Mouse (Mus musculus) limb, embryonic 13.5 days (tissue): ENCODE measurements around the gene Prr22. TPM values are rescaled to one million over a fixed set of nuclear protein-coding genes. Genes with fewer than 3 reads are reported as not detected.

ENCODE experiments used
- ATAC-seq: fragments of 200-750 bp; cut with Nextera tagmentation; 2 replicates; pipeline ENCODE4 v1.8.0; 2017; ENCODE audit warnings: low read depth, moderate number of reproducible peaks, moderate TSS enrichment; ENCODE audit not compliant: low FRiP score
- H3K27ac ChIP-seq: fragments of 300-500 bp; sonication (generic); 2 replicates; pipeline ENCODE4 v1.5.1; 2015; ENCODE audit warnings: inconsistent platforms, mild to moderate bottlenecking, moderate library complexity
- H3K27me3 ChIP-seq: fragments of 300-500 bp; sonication (generic); 2 replicates; pipeline ENCODE4 v1.6.1; 2015; ENCODE audit warnings: mild to moderate bottlenecking, inconsistent platforms
- H3K36me3 ChIP-seq: fragments of 300-500 bp; sonication (generic); 2 replicates; pipeline ENCODE4 v1.6.1; 2015; ENCODE audit warnings: inconsistent platforms, mild to moderate bottlenecking, moderate library complexity
- H3K4me1 ChIP-seq: fragments of 300-500 bp; sonication (generic); 2 replicates; pipeline ENCODE4 v1.6.1; 2015; ENCODE audit warnings: inconsistent platforms
- H3K4me2 ChIP-seq: fragments of 300-500 bp; sonication (generic); replicated peaks from 2 replicates; pipeline ENCODE4 v1.6.1; 2015; ENCODE audit warnings: inconsistent platforms, mild to moderate bottlenecking, moderate library complexity
- H3K4me3 ChIP-seq: fragments of 300-500 bp; sonication (generic); 2 replicates; pipeline ENCODE4 v1.5.1; 2015; ENCODE audit warnings: moderate library complexity, mild to moderate bottlenecking, inconsistent platforms
- H3K9ac ChIP-seq: fragments of 300-500 bp; sonication (generic); 2 replicates; pipeline ENCODE4 v1.6.1; 2015; ENCODE audit warnings: mild to moderate bottlenecking, inconsistent platforms
- H3K9me3 ChIP-seq: fragments of 300-500 bp; sonication (generic); 2 replicates; pipeline ENCODE4 v1.6.1; 2016; ENCODE audit warnings: inconsistent platforms
- WGBS: fragments of 180-500 bp; shearing (Covaris S2); methylation state at CpG from one replicate; pipeline ENCODE4 v1.1.7; 2015; 5-methylcytosine and 5-hydroxymethylcytosine counted together
- polyA plus RNA-seq: library from polyadenylated mRNA; unstranded; fragments of >200 nt; fragmentation: Nextera tagmentation; extraction: Ambion mirVana; gene quantifications from 2 replicates; pipeline ENCODE4 v1.2.1, GENCODE M21; 2015

Prr22 gene
- polyA plus RNA-seq, 1 experiment from 2014 or later: 1.5 TPM

DNA sequence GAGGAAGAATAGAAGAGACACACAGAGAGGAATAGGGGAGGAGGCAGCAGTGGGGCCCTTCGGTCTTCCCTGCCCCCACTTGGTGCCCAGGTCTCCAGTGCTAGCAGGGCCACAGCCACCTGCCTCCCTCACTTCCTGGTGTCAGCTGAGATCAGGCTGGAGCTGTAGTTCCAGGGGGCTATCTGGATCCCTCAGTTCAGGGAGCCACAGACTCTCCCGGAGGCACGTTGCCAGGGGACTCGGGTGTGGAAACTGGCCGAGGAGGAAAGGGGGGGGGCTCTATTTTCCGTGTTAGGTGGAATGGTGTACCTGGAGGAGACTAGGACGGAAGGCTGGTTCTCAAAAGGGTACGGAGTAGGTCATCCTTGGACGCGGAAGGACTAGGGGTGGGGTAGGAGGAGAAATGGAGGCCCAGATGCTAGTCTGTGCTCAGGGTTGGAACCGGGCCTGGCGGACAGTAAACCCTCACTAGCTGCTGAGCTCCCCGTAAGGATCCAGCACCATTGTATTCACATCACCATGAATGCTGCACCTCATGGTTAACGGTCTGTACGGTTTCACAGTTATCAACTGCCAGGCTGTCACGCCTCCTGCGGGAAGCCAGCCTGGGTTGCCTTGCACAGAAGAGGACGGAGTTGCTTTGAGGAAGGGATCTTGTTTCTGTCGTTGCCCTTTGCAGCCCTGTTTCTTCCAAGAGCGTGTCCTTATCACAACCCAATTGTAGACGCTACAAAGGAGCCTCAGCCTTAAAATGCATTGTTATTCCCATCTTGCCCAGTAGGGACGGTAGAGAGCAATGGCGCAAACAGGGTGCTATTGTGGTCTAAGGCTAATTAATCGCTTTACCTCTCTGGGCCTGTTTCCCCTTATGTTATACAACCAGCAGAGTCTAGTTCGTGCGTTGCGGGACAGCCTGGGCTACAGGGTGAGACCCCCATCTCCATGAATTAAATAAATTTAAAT, 7.0 kb upstream of the Prr22 start:
- H3K27ac ChIP-seq: peak overlapping the region; percentile 81; the same call in 1 of the 2 replicates
- H3K4me2 ChIP-seq: peak overlapping the region; percentile 75; the same call in 1 of the 2 replicates
- no peak overlapping the region for H3K9ac ChIP-seq
- peaks cover 17% of the 10 kb centered on the region for H3K36me3 ChIP-seq
- ATAC-seq: no peak
- peaks cover 40% of the 10 kb centered on the region for H3K4me1 ChIP-seq
- WGBS: 52% methylated on average over 27 of the region's 27 CpGs
- H3K9me3 ChIP-seq: no peaks in the 10 kb centered on the region
- H3K27me3 ChIP-seq: peaks cover 2% of the 10 kb centered on the region; the same call in 1 of the 2 replicates
- no peak overlapping the region; the same call in 1 of the 2 replicates for H3K4me3 ChIP-seq

DNA sequence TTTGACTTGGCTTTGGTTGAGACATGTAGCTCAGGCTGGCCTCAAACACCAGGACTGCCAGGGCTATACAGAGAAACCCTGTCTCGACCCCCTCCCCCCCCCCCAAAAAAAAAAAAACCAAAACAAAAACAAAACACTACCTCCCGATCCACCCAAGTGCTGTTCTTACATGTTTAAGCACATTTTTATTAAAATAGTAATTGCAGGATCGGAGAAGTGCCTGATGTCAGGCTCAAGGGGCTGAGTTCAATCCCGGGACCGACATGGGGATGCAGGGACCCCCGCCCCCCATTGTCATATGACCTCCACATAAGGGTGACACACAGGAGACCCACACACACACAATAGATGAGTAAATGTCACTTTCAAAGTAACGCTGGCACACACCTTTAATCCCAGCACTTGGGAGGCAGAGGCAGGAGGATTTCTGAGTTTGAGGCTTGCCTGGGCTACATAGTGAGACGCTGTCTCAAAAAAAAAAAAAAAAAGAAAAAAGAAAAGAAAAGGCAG, 6.3 kb upstream of the Prr22 start:
- Histone ChIP-seq H3K9ac (no peak overlapping the region), H3K4me3 (peak overlapping the region; percentile 71), H3K36me3 (peaks cover 24% of the 10 kb centered on the region), H3K9me3 (no peaks in the 10 kb centered on the region), H3K4me1 (peaks cover 36% of the 10 kb centered on the region), H3K27ac (no peak overlapping the region), H3K4me2 (peak overlapping the region; percentile 81), H3K27me3 (no peaks in the 10 kb centered on the region)
- 81% methylated on average over 8 of the region's 8 CpGs for WGBS
- ATAC-seq: no peak

DNA sequence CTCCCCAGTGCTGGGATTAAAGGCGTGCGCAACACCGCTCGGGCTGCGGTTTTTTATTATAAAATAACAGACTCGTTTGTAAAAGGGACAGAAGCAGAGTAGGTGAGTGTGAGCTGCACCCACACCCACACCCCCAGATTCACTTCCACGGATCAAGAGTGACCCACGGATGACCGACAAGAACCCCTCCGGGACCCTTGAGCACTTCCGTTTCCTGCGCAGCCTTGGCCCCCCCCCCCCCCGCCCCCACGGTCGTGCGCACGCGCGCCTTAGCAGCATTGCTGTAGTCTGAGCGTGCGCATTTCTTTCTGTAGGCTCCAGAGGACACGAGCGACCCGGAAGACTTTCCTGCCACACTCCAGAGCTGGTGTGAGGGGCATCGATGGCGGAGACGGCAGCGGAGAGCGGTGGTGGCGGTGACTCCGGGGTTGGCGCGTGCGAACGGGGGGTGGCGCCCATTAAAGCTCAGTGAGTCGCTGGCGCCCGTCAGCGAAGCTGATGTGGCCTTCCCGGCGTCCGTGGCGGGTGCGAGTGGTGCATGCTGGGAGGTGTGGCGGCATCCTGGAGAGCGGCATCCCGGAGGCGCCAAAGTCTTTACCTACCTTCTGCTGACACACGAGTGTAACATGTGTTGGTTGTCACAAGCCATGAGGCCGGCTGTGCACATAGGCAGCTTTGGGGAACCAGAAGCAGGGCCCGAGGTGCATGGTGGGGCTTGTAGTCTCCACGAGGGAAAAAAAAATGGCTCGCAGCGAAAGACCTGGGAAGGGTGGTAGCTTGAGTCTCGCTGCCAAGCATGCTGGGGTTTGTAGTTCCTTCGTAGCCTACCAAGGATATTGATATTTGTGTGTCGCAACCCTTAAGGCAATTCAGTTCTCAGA, 5.3 kb upstream of the Prr22 start, which contains the start of gene Dus3l:
Gene Dus3l (plus strand): TSS at position 284 of the 881 bp plus-strand sequence.
- H3K4me1 ChIP-seq: peaks cover 26% of the 10 kb centered on the region

DNA sequence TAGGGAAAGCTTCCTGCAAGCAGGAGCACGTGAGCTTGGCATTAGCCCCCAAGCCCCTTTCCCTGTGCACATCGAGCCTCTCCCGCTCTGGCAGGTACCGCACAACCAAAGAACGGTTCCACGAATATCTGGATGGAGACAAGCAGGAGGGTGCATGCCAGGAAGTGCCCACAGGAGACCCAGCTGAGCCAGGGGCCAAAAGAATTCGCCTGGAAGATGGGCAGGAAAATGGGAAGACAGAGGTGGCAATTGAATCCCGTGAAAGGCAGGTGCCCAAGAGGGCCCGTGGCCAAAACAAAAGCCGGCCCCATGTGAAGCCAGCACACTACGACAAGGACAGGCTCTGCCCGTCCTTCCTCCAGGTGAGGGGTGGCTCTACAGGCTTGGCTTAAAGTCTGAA, 4.6 kb upstream of the Prr22 start:
- H3K27ac ChIP-seq: 0 out of 2 replicates have a peak overlapping the region, but pooled peaks have one; percentile 33
- no peak for ATAC-seq
- H3K9ac ChIP-seq: peak overlapping the region; percentile 76
- H3K4me2 ChIP-seq: peak overlapping the region; percentile 81
- peaks cover 24% of the 10 kb centered on the region for H3K4me1 ChIP-seq
- no peaks in the 10 kb centered on the region for H3K27me3 ChIP-seq
- peak overlapping the region; percentile 71 for H3K4me3 ChIP-seq
- H3K9me3 ChIP-seq: no peaks in the 10 kb centered on the region
- peaks cover 41% of the 10 kb centered on the region for H3K36me3 ChIP-seq
- WGBS: 54% methylated on average over 12 of the region's 12 CpGs

More for the DNA sequence above, 5.3 kb upstream of the Prr22 start, which contains the start of gene Dus3l:
- peak within 1 kb of the TSS; percentile 94 for H3K27ac ChIP-seq
- H3K4me2 ChIP-seq: peak within 1 kb of the TSS; percentile 81
- peak; percentile 81 for ATAC-seq
- H3K9me3 ChIP-seq: no peaks in the 10 kb centered on the region
- H3K27me3 ChIP-seq: no peaks in the 10 kb centered on the region
- WGBS: 2% methylated on average over 57 of the region's 58 CpGs
- H3K36me3 ChIP-seq: peaks cover 34% of the 10 kb centered on the region
- H3K9ac ChIP-seq: peak within 1 kb of the TSS; percentile 76
- H3K4me3 ChIP-seq: peak within 1 kb of the TSS; percentile 71

DNA sequence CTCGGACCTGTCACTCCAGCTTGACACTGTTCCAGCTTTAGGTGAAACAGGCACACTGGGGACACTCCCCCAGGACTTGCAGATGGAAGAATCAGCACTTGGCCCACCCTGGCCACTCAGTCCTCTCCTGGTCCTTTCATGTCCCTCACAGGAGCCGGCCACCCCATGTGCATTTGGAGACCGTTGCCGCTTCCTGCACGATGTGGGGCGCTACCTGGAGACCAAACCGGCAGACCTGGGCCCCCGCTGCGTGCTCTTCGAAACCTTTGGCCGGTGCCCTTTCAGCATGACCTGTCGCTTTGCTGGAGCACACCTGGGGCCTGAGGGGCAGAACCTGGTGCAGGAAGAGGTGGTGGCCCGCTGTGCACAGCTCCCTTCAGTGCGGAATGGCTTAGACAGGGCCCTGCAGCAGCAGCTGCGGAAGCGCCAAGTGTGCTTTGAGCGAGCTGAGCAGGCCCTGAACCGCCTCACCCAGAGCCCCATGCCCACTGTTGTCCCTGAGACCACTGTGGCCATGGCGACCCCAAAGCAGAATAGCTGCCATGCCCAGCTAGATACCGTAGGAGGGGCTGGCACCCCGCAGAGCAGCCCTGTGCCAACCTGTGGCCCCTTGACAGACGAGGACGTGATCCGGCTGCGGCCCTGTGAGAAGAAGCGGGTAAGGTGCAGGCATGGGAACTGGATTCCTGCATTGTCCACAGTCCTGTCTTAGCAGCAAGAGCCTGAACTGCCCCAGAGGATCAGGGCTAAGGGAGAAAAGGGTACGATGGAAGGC, 3.2 kb upstream of the Prr22 start:
- H3K36me3 ChIP-seq: peaks cover 51% of the 10 kb centered on the region
- H3K27me3 ChIP-seq: no peaks in the 10 kb centered on the region
- ATAC-seq: no peak
- no peaks in the 10 kb centered on the region for H3K9me3 ChIP-seq
- 93% methylated on average over 27 of the region's 27 CpGs for WGBS
- H3K27ac ChIP-seq: no peak overlapping the region
- H3K4me3 ChIP-seq: no peak overlapping the region
- H3K4me1 ChIP-seq: peaks cover 18% of the 10 kb centered on the region
- no peak overlapping the region for H3K9ac ChIP-seq
- no peak overlapping the region for H3K4me2 ChIP-seq

DNA sequence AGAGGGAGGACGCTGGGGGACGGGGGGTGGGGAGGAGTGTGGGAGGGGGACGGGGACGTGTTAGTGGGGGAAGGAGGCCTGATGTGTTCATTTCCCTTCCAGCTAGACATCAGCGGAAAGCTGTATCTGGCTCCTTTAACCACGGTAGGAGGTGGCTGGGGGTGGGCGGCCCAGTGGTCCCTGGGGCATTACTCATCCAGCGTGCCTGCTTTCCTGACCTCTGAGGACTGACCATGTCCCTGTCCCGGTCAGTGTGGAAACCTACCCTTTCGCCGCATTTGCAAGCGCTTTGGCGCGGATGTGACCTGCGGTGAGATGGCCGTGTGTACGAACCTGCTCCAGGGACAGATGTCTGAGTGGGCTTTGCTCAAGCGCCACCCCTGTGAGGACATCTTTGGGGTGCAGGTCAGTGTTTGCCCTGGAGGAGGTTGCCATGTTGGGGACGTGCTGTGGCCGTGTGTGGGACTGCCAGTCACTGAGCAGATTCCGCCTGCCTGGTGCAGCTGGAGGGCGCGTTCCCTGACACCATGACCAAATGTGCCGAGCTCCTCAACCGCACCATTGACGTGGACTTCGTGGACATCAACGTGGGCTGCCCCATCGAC, 2.4 kb upstream of the Prr22 start:
- no peak overlapping the region for H3K4me2 ChIP-seq
- peaks cover 13% of the 10 kb centered on the region for H3K4me1 ChIP-seq
- H3K27me3 ChIP-seq: no peaks in the 10 kb centered on the region
- H3K4me3 ChIP-seq: no peak overlapping the region
- peaks cover 51% of the 10 kb centered on the region for H3K36me3 ChIP-seq
- no peak overlapping the region for H3K27ac ChIP-seq
- ATAC-seq: no peak
- WGBS: 95% methylated on average over 29 of the region's 29 CpGs
- no peaks in the 10 kb centered on the region for H3K9me3 ChIP-seq
- no peak overlapping the region for H3K9ac ChIP-seq

DNA sequence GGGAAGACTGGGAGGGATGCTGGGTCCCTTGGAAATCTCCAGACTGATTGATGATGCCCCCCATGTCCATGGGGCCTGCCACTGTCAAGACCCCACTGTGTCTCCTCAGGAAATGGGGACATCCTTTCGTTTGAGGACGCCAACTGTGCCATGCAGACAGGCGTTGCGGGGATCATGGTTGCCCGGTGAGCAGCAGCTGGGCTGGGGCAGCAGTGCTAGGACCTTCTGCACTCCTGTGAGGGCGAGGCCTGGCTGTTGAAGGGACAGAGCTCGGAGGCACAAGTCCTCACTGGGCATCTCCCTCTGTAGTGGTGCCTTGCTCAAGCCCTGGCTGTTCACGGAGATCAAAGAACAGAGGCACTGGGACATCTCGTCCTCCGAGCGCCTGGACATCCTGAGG, 1.1 kb upstream of the Prr22 start:
- H3K4me3 ChIP-seq: no peak overlapping the region
- 91% methylated on average over 11 of the region's 11 CpGs for WGBS
- no peak overlapping the region for H3K9ac ChIP-seq
- no peak for ATAC-seq
- no peaks in the 10 kb centered on the region for H3K9me3 ChIP-seq
- H3K4me1 ChIP-seq: peaks cover 6% of the 10 kb centered on the region
- peaks cover 51% of the 10 kb centered on the region for H3K36me3 ChIP-seq
- no peaks in the 10 kb centered on the region for H3K27me3 ChIP-seq
- H3K4me2 ChIP-seq: no peak overlapping the region
- no peak overlapping the region for H3K27ac ChIP-seq

DNA sequence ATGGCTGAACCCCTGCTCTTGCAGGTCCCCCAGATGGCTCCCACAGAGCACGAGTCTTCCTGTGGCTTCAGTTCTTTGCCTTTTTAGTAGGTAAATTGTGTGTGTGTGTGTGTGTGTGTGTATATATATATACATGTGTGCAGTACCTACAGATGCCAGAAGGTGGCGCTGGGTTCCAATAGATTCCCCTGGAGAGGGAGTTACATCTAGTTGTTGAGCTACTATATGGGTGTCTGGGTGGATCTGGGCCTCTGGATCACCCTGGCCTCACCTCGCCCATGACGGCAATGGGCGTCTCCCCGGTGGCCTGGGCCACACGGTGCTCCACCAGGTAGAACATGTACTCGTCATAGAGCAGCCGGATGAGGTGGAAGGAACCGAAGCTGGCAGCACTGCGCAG, 7.5 kb downstream of the Prr22 start:
- Histone ChIP-seq H3K4me1 (no peaks in the 10 kb centered on the region), H3K9ac (no peak overlapping the region), H3K4me2 (no peak overlapping the region), H3K36me3 (peaks cover 19% of the 10 kb centered on the region), H3K4me3 (no peak overlapping the region), H3K27ac (no peak overlapping the region), H3K27me3 (no peaks in the 10 kb centered on the region), H3K9me3 (peaks cover 8% of the 10 kb centered on the region; the same call in 1 of the 2 replicates)
- 86% methylated on average over 11 of the region's 11 CpGs for WGBS
- ATAC-seq: no peak

DNA sequence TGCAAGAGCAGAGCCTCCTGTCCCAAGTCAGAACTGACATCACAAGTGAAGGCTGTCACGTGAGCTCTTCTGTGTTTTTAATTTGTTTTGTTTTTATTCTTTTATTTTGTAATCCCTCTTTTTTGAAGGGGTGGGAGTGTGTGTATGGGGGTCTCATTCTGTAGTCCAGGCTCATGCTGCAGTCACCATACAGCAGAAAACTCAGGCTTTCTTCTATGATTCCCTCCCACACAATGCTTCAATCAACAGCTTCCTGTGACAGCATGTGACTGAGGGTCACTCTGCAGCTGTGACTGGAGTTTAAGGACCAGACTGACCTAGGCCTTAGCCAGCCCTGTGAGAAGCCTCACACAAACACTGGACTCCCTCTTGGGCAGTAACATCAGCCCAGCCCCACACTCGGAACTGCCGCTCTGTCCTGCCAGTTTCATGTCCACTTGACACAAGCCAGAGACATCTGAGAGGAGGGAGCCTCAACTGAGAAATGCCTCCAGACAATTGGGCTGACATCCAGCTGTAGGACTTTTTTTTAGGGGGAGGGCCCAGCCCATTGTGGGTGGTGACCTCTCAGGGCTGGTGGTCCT, 8.8 kb downstream of the Prr22 start:
- H3K27me3 ChIP-seq: no peaks in the 10 kb centered on the region
- 38% methylated on average over 3 of the region's 3 CpGs for WGBS
- no peak overlapping the region for H3K4me3 ChIP-seq
- no peak for ATAC-seq
- H3K9me3 ChIP-seq: peaks cover 8% of the 10 kb centered on the region; the same call in 1 of the 2 replicates
- H3K27ac ChIP-seq: no peak overlapping the region
- H3K4me1 ChIP-seq: no peaks in the 10 kb centered on the region
- H3K9ac ChIP-seq: no peak overlapping the region
- peaks cover 19% of the 10 kb centered on the region for H3K36me3 ChIP-seq
- H3K4me2 ChIP-seq: no peak overlapping the region

DNA sequence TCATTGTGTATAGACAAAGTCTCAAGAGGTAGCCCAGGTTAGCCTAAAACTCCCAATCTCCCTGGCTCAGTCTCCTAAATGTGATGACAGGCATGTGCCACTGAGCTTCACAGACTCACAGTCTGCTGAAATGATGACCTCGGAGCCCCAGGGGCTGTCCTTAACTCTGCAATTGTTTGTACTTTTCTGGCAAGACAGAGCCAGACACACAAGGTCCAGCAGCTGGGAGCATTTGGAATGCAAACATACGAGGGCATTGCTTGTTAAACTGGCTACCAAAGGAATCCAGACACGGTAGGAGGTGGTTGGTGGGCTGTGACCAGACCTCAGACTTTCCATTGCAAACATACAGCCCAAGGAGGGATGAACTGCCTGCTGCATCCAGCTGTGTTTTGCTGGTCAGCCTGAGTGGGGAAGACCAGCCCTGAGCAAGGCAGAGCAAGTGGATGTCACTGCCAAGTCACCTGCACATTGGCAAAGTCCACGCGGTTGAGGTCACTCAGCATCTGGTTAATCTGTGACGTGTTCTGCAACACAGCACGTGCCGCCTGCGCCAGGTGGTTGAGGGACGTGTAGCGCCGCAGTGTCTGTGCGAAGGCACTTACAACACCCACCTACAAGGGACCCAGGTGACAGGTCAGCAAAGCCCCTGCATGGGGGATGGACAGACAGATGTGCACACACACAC, 10.4 kb downstream of the Prr22 start:
- H3K4me3 ChIP-seq: no peak overlapping the region
- H3K27me3 ChIP-seq: no peaks in the 10 kb centered on the region
- H3K9me3 ChIP-seq: peaks cover 8% of the 10 kb centered on the region; the same call in 1 of the 2 replicates
- no peaks in the 10 kb centered on the region for H3K4me1 ChIP-seq
- no peak overlapping the region for H3K4me2 ChIP-seq
- H3K36me3 ChIP-seq: peaks cover 19% of the 10 kb centered on the region
- no peak for ATAC-seq
- 84% methylated on average over 13 of the region's 13 CpGs for WGBS
- no peak overlapping the region for H3K27ac ChIP-seq
- H3K9ac ChIP-seq: 0 out of 2 replicates have a peak overlapping the region, but pooled peaks have one; percentile 13
